Mouse (Mus musculus) kidney, adult 18-20 months (tissue): ENCODE data around the gene Gsta4.
"Not testable (repeated sequence)": the region's sequence is repeated elsewhere in the genome, so short reads cannot be mapped to it uniquely, and the experiment has no call there.

ENCODE experiments used
- DNase-seq: peaks from one replicate; pipeline ENCODE4 v3.0.0; 2021

Gene Gsta4

GRCm38 (mm10) chr9:78182474-78182873 is at the start of gene Gsta4:
Gene Gsta4 (plus strand): TSS chr9:78182774.
- not testable (repeated sequence) for DNase-seq

GRCm38 (mm10) chr9:78135658-78136057 is 46.9 kb upstream of the Gsta4 start:
- DNase-seq: no peak

- DNase-seq: no peak
These were observed 44.4 kb upstream of the Gsta4 start for GRCm38 (mm10) chr9:78138044-78138676.

- DNase-seq: no peak
These were observed 43.1 kb upstream of the Gsta4 start for GRCm38 (mm10) chr9:78139463-78139862.

GRCm38 (mm10) chr9:78146099-78146498 is 36.5 kb upstream of the Gsta4 start:
- no peak for DNase-seq

GRCm38 (mm10) chr9:78146627-78147026 is 35.9 kb upstream of the Gsta4 start:
- no peak for DNase-seq

GRCm38 (mm10) chr9:78148149-78148548 is 34.4 kb upstream of the Gsta4 start:
- no peak for DNase-seq

GRCm38 (mm10) chr9:78149770-78150169 is 32.8 kb upstream of the Gsta4 start:
- DNase-seq: not testable (repeated sequence)

- DNase-seq: no peak
These were observed 28.2 kb upstream of the Gsta4 start for GRCm38 (mm10) chr9:78154211-78154977.

- no peak for DNase-seq
These were observed 25.4 kb upstream of the Gsta4 start for GRCm38 (mm10) chr9:78157221-78157620.

- no peak for DNase-seq
These were observed 19.3 kb upstream of the Gsta4 start for GRCm38 (mm10) chr9:78163291-78163690.

GRCm38 (mm10) chr9:78164741-78165140 is 17.8 kb upstream of the Gsta4 start:
- no peak for DNase-seq

- DNase-seq: no peak
These were observed 17.1 kb upstream of the Gsta4 start for GRCm38 (mm10) chr9:78165454-78165853.

GRCm38 (mm10) chr9:78166694-78167452 is 15.7 kb upstream of the Gsta4 start:
- no peak for DNase-seq

- no peak for DNase-seq
These were observed 15.1 kb upstream of the Gsta4 start for GRCm38 (mm10) chr9:78167453-78167969.

GRCm38 (mm10) chr9:78168864-78169263 is 13.7 kb upstream of the Gsta4 start:
- no peak for DNase-seq

GRCm38 (mm10) chr9:78174016-78174415 is 8.6 kb upstream of the Gsta4 start:
- DNase-seq: no peak

- not testable (repeated sequence) for DNase-seq
These were observed 7.7 kb upstream of the Gsta4 start for GRCm38 (mm10) chr9:78174925-78175276.

- peak; percentile 97 for DNase-seq
These were observed 7.0 kb upstream of the Gsta4 start for GRCm38 (mm10) chr9:78175277-78176200.

- peak; percentile 72 for DNase-seq
These were observed 6.3 kb upstream of the Gsta4 start for GRCm38 (mm10) chr9:78176201-78176727.

GRCm38 (mm10) chr9:78176831-78177230 is 5.7 kb upstream of the Gsta4 start:
- peak; percentile 33 for DNase-seq

- no peak for DNase-seq
These were observed 4.4 kb upstream of the Gsta4 start for GRCm38 (mm10) chr9:78178197-78178596.
